Mouse (Mus musculus) heart, adult 11 months (tissue): Measurements from ENCODE around the gene Bicra.
A peak's percentile ranks its signal among the peaks of the same experiment; 100 is the strongest.

Source experiments
- DNase-seq: peaks from one replicate; pipeline ENCODE4 v3.0.0; 2022

The Bicra gene

GRCm38 (mm10) chr7:16046481-16047337 is 1.0 kb downstream of the Bicra start:
- DNase-seq: peak; percentile 99

DNA sequence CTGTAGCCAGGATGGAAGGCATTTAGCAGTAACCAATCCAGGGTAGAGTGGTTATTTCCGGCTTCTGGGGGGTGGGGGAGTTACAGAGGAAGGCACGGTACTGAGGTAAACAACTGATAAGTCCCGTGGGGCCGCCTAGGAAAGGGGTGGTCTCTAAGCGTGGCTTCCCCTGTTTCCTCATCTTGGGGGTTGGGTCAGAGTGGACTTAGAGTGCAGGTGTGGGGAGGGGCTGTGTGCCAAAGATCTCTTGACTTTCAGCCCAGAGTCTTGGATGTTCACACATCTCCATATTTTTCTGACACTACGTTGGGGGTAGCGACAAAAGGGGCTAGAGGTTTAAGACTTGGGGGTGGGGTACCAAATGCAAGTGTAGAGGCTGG is 1.6 kb downstream of the Bicra start:
- peak; percentile 99 for DNase-seq

DNA sequence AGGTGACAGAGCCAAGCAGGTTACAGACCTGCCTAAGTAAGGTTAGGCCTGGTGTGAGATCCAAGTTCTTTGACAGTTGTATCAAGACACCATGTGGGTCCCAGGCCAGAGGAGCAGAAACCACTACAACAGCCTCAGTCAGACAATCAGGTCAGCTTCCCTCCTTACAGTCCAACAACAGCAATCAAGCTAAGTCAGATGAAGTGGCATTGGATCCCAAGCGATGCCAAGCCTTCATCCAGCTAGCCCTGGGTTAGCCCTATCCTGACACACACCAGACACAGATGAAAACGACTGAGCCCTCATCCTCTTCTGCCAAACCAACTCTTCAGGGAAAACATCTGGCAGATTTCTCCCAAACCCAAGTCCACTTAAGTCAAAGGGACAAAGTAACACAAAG is 2.2 kb downstream of the Bicra start:
- no peak for DNase-seq

- DNase-seq: peak; percentile 93
Observed at GRCm38 (mm10) chr7:16044531-16044930, 3.2 kb downstream of the Bicra start.

DNA sequence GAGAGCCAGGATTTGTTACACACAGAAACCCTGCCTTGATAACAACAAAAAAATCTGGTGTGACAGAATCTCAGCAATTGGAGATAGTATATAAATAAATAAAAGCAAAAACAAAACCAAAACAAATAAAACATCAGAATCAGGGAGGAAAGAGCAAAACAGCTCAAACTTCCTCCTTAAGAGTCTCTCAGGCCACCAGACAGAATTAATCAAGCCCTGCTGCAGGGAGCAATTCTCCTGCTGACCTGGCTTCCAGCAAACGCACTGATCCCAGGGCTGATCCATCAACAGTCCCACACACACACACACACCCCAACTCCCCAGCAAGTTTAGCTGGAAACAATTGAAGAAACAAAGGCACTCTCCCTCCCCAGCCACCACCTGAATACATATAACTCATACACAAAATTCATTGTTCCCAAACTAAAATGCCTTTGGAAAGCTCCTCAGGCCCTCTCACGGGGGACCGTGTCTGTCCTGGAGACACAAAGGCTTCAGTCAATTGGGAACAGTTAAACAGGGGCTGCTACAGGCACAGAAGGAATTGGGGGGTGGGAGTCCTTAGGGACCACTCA is 3.8 kb downstream of the Bicra start:
- DNase-seq: peak; percentile 84

- DNase-seq: peak; percentile 95
Observed at GRCm38 (mm10) chr7:16042850-16043775, 4.6 kb downstream of the Bicra start.

GRCm38 (mm10) chr7:16041208-16041607 is 6.5 kb downstream of the Bicra start:
- peak; percentile 79 for DNase-seq

DNA sequence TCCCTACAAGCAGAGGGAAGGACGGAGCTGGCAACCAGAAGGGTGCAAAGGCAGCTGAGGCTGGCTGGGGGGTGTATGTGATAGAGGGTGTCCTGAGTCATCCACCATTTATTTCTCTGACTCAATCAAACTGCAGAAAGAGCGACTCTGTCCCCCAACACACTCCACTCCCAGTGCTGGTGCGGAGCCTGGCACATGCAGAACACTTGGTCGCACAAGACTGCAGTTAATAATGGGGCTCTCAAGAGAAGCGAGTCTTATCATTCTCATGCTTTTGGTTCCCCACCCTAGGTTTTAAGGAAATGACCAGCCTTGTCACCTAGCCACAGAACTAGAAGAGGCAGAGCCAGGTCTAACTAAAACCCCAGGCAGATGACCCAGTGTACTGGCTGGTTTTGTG is 8.4 kb downstream of the Bicra start:
- peak; percentile 49 for DNase-seq

- DNase-seq: peak; percentile 83
Observed at GRCm38 (mm10) chr7:16036972-16037371, 10.7 kb downstream of the Bicra start.

DNA sequence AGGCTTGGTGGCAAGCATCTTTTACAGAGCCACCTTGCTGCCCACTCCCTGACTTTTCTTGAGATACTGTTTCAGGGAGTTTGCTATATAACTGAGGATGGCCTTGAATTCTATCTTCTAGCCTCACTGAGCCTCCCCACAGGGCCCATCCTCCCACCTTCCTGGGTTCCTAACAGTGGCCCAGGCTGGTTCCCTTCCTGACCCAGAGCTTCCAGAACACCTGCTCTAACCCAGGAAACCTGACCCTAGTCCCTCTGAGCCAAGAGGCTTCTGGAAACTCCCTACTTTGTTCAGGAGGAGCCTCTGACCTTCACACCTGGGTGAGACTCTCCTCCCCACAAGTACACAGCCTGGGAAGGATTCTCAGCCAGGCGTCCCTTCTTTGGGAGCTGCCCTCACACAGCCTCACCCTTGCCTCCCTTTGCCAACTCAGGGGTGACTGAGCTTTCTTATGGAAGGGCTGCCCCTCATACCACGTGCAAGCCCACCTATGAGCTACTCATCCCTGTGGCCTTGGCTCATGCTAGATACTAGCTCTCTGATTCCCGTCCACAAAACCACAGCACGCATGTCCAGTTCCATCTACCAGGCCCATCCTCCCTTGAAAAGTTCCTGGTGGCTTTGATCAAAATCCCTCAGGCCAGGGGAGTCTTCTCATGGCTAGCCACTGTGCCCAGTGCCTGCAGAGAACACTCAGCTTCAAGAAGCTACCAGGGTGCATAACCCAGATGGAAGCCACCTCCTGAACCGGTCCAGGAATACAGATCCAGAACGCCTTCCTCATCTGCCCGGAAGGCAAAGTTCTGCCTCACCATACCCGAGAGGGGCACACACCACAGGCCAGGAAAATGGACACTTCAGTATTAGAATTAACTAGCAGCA is 13.9 kb downstream of the Bicra start:
- DNase-seq: peak; percentile 84

- peak; percentile 90 for DNase-seq
Observed at GRCm38 (mm10) chr7:16033059-16033458, 14.7 kb downstream of the Bicra start.

DNA sequence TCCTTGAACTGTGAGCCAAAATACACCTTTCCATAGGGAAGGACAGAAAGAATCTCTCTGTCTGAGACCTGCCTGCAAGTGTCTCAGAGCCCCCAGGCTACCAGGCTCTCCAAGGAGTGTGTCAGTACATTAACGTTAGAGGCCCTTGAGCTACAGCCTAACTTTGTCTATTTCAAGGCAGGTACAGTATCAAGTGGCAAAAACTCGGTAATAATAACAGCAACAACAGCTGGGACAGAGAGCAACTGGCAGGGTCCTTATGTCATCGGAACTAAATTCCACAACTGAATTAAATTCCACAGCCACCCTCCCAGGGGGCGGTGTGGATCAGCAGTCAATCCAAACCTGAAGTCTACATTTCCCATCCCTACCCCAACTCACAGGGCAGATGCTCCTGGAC is 16.6 kb downstream of the Bicra start:
- DNase-seq: no peak

- DNase-seq: peak; percentile 96
Observed at GRCm38 (mm10) chr7:16028102-16028927, 19.4 kb downstream of the Bicra start.

DNA sequence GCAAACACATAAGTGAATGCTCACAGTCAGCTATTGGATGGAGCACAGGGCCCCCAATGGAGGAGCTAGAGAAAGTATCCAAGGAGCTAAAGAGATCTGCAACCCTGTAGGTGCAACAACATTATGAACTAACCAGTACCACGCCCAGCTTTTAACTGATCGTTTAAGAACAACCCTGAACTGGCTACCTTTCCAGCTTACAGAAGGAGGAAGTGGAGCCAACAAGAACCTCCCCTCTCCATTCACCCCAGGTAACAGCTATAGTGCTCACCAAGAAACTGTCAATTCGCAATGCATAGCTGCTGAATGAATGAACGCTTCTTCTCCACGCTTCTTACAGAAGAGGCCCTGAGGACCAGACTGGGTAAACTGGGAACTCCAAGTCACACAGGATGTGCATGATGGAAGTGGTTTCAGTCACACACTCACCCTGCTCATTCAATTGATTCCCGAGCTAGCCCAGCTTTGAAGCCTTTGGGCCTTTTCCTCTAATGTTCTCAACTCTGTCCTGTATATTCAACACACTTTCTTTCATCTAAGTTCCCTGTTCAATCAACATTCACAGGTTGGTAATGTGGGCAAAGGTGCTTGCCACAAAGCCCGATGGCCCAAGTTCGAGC is 23.0 kb downstream of the Bicra start:
- DNase-seq: no peak

- DNase-seq: peak; percentile 96
Observed at GRCm38 (mm10) chr7:16019256-16020094, 28.2 kb downstream of the Bicra start.

DNA sequence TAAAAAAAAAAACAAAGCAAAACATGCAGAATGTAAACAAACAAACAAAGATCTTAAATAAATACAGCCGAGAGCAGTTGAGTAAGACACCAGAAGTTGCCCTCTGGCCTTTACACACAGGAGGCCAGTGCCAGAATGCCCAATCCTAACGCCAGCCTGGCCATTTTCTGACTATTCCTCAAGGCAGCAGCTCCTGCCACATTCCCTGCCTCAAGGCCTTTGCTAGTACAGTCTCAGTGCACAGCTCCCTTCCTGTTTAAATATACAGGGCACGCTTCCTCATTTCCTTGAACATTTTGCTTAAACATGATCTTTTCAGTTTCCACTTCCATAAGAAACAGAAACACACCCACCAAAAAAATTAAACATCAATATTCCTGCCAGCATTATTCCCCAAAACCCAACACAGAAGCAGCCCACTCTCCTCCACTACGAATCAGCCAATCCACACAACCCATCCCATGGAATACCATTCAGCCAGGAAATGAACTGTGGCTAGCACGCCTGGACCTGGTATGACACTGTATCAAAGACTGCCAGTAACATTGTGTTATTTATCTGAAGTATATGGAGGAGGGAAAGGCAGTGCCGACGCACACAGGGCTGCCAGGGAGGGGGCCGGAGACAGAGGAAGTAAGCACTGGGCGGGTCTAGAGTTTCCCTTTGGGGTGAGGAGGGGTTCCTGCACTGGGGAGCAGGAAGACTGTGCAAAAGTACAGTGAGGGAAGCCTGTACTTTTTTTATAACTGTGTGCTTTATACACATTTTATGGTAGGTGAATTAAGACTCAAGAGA is 29.5 kb downstream of the Bicra start:
- DNase-seq: peak; percentile 98

DNA sequence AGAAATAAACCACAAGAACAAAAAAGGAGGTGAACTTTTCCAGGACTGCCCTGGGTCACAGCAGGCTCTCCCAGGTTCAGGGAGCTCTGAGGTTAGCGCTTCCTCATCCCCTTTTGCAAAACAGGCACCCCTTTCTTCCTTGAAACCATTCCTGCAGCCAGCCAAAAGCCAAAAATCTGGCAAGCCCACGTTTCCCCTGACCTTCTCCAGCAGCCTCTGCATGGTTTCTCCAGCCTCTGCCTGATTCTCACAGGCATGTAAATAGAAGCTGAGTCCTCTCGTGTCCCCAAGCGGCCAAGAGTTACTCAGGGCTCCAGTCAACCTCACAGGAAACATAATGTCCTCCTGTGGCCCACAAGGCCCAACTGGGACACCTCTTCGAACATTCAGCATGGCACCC is 32.3 kb downstream of the Bicra start:
- DNase-seq: no peak

GRCm38 (mm10) chr7:16014521-16015175 is 33.1 kb downstream of the Bicra start:
- DNase-seq: peak; percentile 97
